Mouse (Mus musculus) erythroblast, adult 5-6 weeks (primary cell): ENCODE measurements around the gene Rdh8. TPM values are rescaled to one million over a fixed set of nuclear protein-coding genes. Genes with fewer than 3 reads are reported as not detected.

Experiments
- total RNA-seq, 2 experiments: library from RNA; stranded (forward) in 1 of 2; stranded (reverse) in 1 of 2; fragments of 150-400 nt in 1 of 2; fragments of 200-764, 138-1000 nt in 1 of 2; gene quantifications; 2 replicates each; pipeline versions ENCODE4 v1.2.3 to v1.2.4; 2015 to 2017; ENCODE audit warnings: low replicate concordance in 2 of 2

Gene Rdh8
- total RNA-seq, 2 experiments from 2014 or later: not detected

Other genes with a start within 250 kb of the Rdh8 start
- 1.7 and 4.2 TPM in 2 replicates for gene Zfp846, start 237.2 kb upstream of the Rdh8 start, total RNA-seq (2015; ENCODE audit: low replicate concordance)
- gene Zfp846, start 237.2 kb upstream of the Rdh8 start, total RNA-seq (2017; ENCODE audit: low replicate concordance): 0.09 and 0.70 TPM in 2 replicates
- gene Ubl5, start 175.6 kb upstream of the Rdh8 start, total RNA-seq (2015; ENCODE audit: low replicate concordance): 139 and 174 TPM in 2 replicates
- gene Ubl5, start 175.6 kb upstream of the Rdh8 start, total RNA-seq (2017; ENCODE audit: low replicate concordance): 32.8 and 53.8 TPM in 2 replicates
- 7.5 and 18.8 TPM in 2 replicates for gene Fbxl12, start 173.7 kb upstream of the Rdh8 start, total RNA-seq (2015; ENCODE audit: low replicate concordance)
- 2.3 and 3.2 TPM in 2 replicates for gene Fbxl12, start 173.7 kb upstream of the Rdh8 start, total RNA-seq (2017; ENCODE audit: low replicate concordance)
- 4.2 and 4.6 TPM in 2 replicates for gene Pin1, start 166.4 kb upstream of the Rdh8 start, total RNA-seq (2015; ENCODE audit: low replicate concordance)
- gene Pin1, start 166.4 kb upstream of the Rdh8 start, total RNA-seq (2017; ENCODE audit: low replicate concordance): 2.1 and 3.8 TPM in 2 replicates
- gene Olfm2, start 72.2 kb upstream of the Rdh8 start, total RNA-seq (2015; ENCODE audit: low replicate concordance): not detected in 2 replicates
- not detected in 2 replicates for gene Olfm2, start 72.2 kb upstream of the Rdh8 start, total RNA-seq (2017; ENCODE audit: low replicate concordance)
- not detected in 2 replicates for gene Col5a3, start 3.4 kb upstream of the Rdh8 start, total RNA-seq (2015; ENCODE audit: low replicate concordance)
- 0.26 TPM in 1 of 2 replicates, not detected in the other for gene Col5a3, start 3.4 kb upstream of the Rdh8 start, total RNA-seq (2017; ENCODE audit: low replicate concordance)
- gene A230050P20Rik, start 50.1 kb downstream of the Rdh8 start, total RNA-seq (2015; ENCODE audit: low replicate concordance): 1.3 and 1.5 TPM in 2 replicates
- 1.4 and 4.9 TPM in 2 replicates for gene A230050P20Rik, start 50.1 kb downstream of the Rdh8 start, total RNA-seq (2017; ENCODE audit: low replicate concordance)
- not detected in 2 replicates for gene Angptl6, start 61.2 kb downstream of the Rdh8 start, total RNA-seq (2015; ENCODE audit: low replicate concordance)
- gene Angptl6, start 61.2 kb downstream of the Rdh8 start, total RNA-seq (2017; ENCODE audit: low replicate concordance): not detected in 2 replicates
- gene Ppan, start 69.7 kb downstream of the Rdh8 start, total RNA-seq (2015; ENCODE audit: low replicate concordance): 2.3 and 9.8 TPM in 2 replicates
- 13.0 and 15.4 TPM in 2 replicates for gene Ppan, start 69.7 kb downstream of the Rdh8 start, total RNA-seq (2017; ENCODE audit: low replicate concordance)
- gene Eif3g, start 80.1 kb downstream of the Rdh8 start, total RNA-seq (2015; ENCODE audit: low replicate concordance): 26.3 and 41.0 TPM in 2 replicates
- gene Eif3g, start 80.1 kb downstream of the Rdh8 start, total RNA-seq (2017; ENCODE audit: low replicate concordance): 23.2 and 23.7 TPM in 2 replicates
- 28.1 and 47.9 TPM in 2 replicates for gene Dnmt1, start 141.4 kb downstream of the Rdh8 start, total RNA-seq (2015; ENCODE audit: low replicate concordance)
- 69.1 and 92.4 TPM in 2 replicates for gene Dnmt1, start 141.4 kb downstream of the Rdh8 start, total RNA-seq (2017; ENCODE audit: low replicate concordance)
- 0.84 and 1.5 TPM in 2 replicates for gene S1pr2, start 158.3 kb downstream of the Rdh8 start, total RNA-seq (2015; ENCODE audit: low replicate concordance)
- 0.17 and 0.56 TPM in 2 replicates for gene S1pr2, start 158.3 kb downstream of the Rdh8 start, total RNA-seq (2017; ENCODE audit: low replicate concordance)
- gene Mrpl4, start 184.2 kb downstream of the Rdh8 start, total RNA-seq (2015; ENCODE audit: low replicate concordance): 7.9 and 19.0 TPM in 2 replicates
- gene Mrpl4, start 184.2 kb downstream of the Rdh8 start, total RNA-seq (2017; ENCODE audit: low replicate concordance): 6.8 and 11.4 TPM in 2 replicates
- gene Icam1, start 197.5 kb downstream of the Rdh8 start, total RNA-seq (2015; ENCODE audit: low replicate concordance): 0.84 and 1.2 TPM in 2 replicates
- gene Icam1, start 197.5 kb downstream of the Rdh8 start, total RNA-seq (2017; ENCODE audit: low replicate concordance): 2.2 and 2.3 TPM in 2 replicates
- 39.2 and 40.8 TPM in 2 replicates for gene Icam4, start 210.9 kb downstream of the Rdh8 start, total RNA-seq (2015; ENCODE audit: low replicate concordance)
- gene Icam4, start 210.9 kb downstream of the Rdh8 start, total RNA-seq (2017; ENCODE audit: low replicate concordance): 20.6 and 35.8 TPM in 2 replicates
- gene Icam5, start 213.6 kb downstream of the Rdh8 start, total RNA-seq (2015; ENCODE audit: low replicate concordance): 0.58 TPM in 1 of 2 replicates, not detected in the other
- gene Icam5, start 213.6 kb downstream of the Rdh8 start, total RNA-seq (2017; ENCODE audit: low replicate concordance): 4.7 and 5.4 TPM in 2 replicates
- not detected in 2 replicates for gene Zglp1, start 248.6 kb downstream of the Rdh8 start, total RNA-seq (2015; ENCODE audit: low replicate concordance)
- not detected in 2 replicates for gene Zglp1, start 248.6 kb downstream of the Rdh8 start, total RNA-seq (2017; ENCODE audit: low replicate concordance)